Mouse (Mus musculus): ENCODE data around the gene Rapgef4. TPM values are rescaled to one million over a fixed set of nuclear protein-coding genes. Genes with fewer than 3 reads are reported as not detected.
"Not testable (repeated sequence)": the region's sequence is repeated elsewhere in the genome, so short reads cannot be mapped to it uniquely, and the experiment has no call there.

Rapgef4 gene
- polyA plus RNA-seq, 1 experiment from 2014 or later: 16.7 TPM

DNA sequence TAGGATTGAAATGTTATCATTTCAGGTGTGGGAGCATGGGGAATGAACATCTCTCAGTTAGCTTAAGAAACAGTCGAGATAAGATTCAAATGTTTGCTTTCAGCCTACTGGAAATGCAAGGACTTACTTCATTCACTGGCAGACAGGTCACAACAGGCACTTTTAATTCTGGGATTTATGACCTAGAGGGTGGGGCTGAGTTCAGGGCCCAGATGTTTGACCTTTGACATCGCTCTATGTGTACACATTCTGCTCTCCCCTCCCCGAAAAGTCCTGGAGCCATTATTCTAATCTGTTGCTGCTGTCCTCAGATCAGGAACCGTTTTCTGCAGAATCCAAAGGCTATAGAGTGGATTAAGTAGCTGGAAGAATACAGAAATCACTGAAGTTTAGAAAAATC, 81.9 kb downstream of the Rapgef4 start:
- H3K27ac ChIP-seq: no peak overlapping the region

DNA sequence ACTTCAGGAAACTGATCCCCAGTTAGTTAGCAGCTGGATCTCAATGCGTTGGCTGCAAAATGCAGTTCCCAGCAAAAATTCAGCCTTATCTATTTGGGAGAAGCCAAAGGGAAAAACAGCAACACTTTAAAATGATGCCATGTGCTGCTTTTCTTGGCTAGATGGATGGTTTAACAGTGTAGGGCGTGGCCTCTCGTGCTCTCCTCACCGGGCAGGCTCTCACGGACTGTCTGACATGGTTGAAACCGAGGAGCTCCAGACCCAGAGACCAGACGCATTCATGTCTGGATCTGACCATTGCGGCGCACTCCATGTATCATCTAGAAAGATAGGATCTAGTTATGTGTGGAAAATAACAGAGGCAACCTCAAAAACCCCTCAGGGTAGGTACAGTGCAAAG, 87.5 kb downstream of the Rapgef4 start:
- Histone ChIP-seq H3K4me2 (no peak overlapping the region), H3K9me3 (no peaks in the 10 kb centered on the region), H3K27me3 (no peaks in the 10 kb centered on the region), H3K4me3 (no peak overlapping the region), H3K4me1 (replicated peaks) (no peaks in the 10 kb centered on the region; the same call in none of the 2 replicates), H3K27ac (no peak overlapping the region), H3K9ac (no peak overlapping the region), H3K36me3 (no peaks in the 10 kb centered on the region)
- 86% methylated on average over 9 of the region's 9 CpGs for WGBS
- ATAC-seq (ENCODE audit: low FRiP score): no peak

More for the DNA sequence above, 81.9 kb downstream of the Rapgef4 start:
- 60% methylated on average over 4 of the region's 4 CpGs for WGBS
- Histone ChIP-seq H3K4me2 (no peak overlapping the region), H3K36me3 (no peaks in the 10 kb centered on the region), H3K9ac (no peak overlapping the region), H3K9me3 (no peaks in the 10 kb centered on the region), H3K4me3 (no peak overlapping the region), H3K27me3 (no peaks in the 10 kb centered on the region), H3K4me1 (replicated peaks) (no peaks in the 10 kb centered on the region; the same call in 1 of the 2 replicates)
- ATAC-seq (ENCODE audit: low FRiP score): no peak

DNA sequence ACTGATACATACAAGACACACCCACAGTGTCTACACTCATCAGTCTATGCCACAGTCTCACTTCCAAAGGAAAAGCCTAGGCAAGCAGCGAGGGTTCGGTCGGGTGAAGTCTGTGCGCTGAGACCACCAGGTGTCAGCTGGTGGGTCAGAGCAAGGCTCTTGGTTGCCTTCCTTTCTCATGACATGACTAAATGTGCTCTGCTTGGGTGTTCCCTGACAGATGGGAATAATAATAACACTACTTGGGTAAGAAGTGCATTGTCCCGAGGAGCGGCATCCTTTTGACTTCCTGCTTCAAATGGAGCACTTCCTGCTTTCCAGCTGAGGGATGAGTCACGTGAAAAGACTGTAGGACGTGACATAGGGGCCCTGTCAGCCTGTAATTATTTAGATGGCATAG, 89.0 kb downstream of the Rapgef4 start:
- Histone ChIP-seq H3K4me1 (replicated peaks) (no peaks in the 10 kb centered on the region; the same call in none of the 2 replicates), H3K36me3 (no peaks in the 10 kb centered on the region), H3K4me3 (no peak overlapping the region), H3K27me3 (no peaks in the 10 kb centered on the region), H3K9ac (no peak overlapping the region), H3K27ac (no peak overlapping the region), H3K4me2 (no peak overlapping the region), H3K9me3 (no peaks in the 10 kb centered on the region)
- no peak for ATAC-seq (ENCODE audit: low FRiP score)
- WGBS: 66% methylated on average over 8 of the region's 8 CpGs

DNA sequence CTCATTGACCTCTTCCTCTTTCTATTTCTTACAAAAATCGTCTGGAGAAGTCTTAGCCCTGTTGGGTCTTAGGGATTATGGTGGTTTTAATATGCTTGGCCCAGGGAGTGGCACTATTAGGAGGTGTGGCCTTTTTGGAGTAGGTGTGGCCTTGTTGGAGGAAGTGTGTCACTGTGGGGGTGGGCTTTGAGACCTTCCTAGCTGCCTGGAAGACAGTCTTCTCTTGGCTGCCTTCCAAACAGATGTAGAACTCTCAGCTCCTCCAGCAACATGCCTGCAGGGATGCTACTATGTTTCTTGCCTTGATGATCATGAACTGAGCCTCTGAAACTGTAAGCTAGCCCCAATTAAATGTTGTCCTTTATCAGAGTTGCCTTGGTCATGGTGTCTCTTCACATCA, 92.1 kb downstream of the Rapgef4 start:
- not testable (repeated sequence) for H3K4me1 ChIP-seq (replicated peaks); H3K27ac ChIP-seq; H3K4me3 ChIP-seq; H3K9ac ChIP-seq; ATAC-seq (ENCODE audit: low FRiP score); H3K4me2 ChIP-seq; H3K9me3 ChIP-seq; H3K36me3 ChIP-seq; H3K27me3 ChIP-seq
- WGBS: 71% methylated on average over 1 of the region's 1 CpGs

DNA sequence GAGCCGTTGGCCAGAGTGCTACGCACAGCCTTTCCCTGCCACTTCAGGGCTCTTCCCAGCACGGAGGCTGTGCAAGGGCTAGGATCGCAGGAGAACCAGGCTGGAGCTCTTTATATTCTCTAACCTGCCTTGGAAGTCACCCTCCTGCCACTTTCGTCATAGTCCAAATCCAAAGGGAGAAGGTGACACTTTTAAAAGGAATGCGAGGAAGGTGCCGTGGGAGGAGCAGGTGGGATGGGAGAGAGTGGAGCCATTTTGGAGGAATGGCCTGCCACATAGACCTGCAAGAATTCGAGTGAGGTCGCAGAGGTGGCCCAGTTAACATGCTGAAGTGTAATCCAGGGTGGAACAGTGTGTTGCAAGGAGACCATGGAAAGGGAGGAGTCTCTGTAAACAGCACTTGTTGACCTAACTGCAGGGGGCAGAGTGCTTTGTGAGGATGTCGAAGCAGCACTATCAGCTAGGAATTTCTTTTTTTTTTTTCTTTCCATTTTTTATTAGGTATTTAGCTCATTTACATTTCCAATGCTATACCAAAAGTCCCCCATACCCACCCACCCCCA, 94.0 kb downstream of the Rapgef4 start:
- no peak for ATAC-seq (ENCODE audit: low FRiP score)
- Histone ChIP-seq H3K4me3 (no peak overlapping the region), H3K9ac (no peak overlapping the region), H3K36me3 (no peaks in the 10 kb centered on the region), H3K27me3 (no peaks in the 10 kb centered on the region), H3K9me3 (no peaks in the 10 kb centered on the region), H3K4me1 (replicated peaks) (no peaks in the 10 kb centered on the region; the same call in 1 of the 2 replicates), H3K27ac (no peak overlapping the region), H3K4me2 (no peak overlapping the region)
- WGBS: 76% methylated on average over 10 of the region's 10 CpGs

DNA sequence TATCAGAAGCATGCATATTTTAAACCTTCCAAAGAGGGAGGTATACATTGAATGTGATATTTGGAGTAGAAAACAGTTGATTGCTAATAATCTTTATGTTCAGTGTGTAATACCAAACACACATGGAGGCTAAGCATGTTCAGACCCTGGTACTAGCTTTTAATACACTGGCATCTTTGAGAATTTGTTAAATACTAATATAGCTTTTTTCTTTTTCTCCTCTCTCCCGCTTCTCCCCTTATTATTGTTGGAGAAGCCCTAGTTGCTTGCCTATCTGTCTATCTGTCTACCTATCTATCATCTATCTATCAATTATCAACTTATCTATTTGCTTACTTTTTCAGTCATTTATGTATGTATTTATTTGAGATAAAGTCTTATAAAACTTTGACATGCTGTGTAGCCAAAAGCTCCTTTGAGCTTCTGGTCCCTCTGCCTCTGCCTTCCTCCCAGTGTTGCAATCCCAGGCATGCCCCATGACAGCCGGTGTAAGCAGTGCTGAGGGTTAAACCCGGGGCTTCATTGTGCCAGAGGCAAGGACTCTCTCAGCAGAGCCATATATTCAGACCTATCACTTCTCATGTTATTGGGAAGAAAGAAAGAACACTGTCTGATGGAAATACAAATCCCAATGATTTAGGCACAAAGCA, 96.6 kb downstream of the Rapgef4 start:
- Histone ChIP-seq H3K4me2 (no peak overlapping the region), H3K36me3 (no peaks in the 10 kb centered on the region), H3K27ac (no peak overlapping the region), H3K27me3 (no peaks in the 10 kb centered on the region), H3K4me1 (replicated peaks) (no peaks in the 10 kb centered on the region; the same call in 1 of the 2 replicates), H3K9me3 (no peaks in the 10 kb centered on the region), H3K4me3 (no peak overlapping the region), H3K9ac (no peak overlapping the region)
- no peak for ATAC-seq (ENCODE audit: low FRiP score)
- WGBS: 72% methylated on average over 3 of the region's 3 CpGs

DNA sequence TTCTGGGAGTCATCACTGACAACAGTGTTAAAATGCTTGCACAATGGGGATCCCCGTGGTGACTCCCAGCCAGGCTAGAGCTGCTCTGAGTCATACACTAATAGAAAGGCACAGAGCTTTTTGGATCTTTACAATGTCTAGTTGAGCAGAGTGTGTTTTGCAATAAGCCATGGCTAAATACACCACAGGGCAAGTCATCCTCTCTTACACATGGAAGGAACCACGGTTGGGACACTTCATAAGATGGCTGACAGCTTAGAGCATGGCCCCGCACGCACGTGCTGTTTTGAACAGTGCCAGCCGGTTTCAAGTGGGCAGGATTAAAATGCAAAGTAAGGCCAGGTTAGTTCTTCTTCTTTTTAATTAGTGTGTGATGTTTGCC, 97.1 kb downstream of the Rapgef4 start:
- Histone ChIP-seq H3K4me2 (no peak overlapping the region), H3K27me3 (no peaks in the 10 kb centered on the region), H3K9ac (no peak overlapping the region), H3K4me3 (no peak overlapping the region), H3K4me1 (replicated peaks) (no peaks in the 10 kb centered on the region; the same call in 1 of the 2 replicates), H3K36me3 (no peaks in the 10 kb centered on the region), H3K27ac (no peak overlapping the region), H3K9me3 (no peaks in the 10 kb centered on the region)
- no peak for ATAC-seq (ENCODE audit: low FRiP score)
- 79% methylated on average over 6 of the region's 6 CpGs for WGBS

DNA sequence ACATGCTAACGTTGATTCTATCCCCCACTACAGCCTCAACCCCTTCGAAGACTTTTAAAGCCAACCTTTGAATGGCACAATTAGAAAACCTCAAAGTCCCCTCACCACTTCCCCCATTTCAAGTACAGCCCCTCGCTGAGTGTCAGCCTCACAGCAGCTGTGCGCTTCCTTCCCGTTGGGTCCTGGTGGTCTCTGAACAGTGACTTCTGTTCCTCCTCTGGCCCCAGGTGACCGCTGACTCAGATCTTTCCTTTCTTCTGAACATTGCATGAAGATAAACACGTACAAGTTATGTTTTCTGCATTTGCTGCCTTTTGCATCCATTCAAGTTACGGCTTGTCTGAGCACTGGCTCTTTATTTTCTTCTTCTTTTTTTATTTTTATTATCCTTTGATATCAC, 98.1 kb downstream of the Rapgef4 start:
- Histone ChIP-seq H3K4me2 (no peak overlapping the region), H3K4me1 (replicated peaks) (no peaks in the 10 kb centered on the region; the same call in 1 of the 2 replicates), H3K36me3 (no peaks in the 10 kb centered on the region), H3K9ac (no peak overlapping the region), H3K27ac (no peak overlapping the region), H3K27me3 (no peaks in the 10 kb centered on the region), H3K9me3 (no peaks in the 10 kb centered on the region), H3K4me3 (no peak overlapping the region)
- 84% methylated on average over 8 of the region's 8 CpGs for WGBS
- no peak for ATAC-seq (ENCODE audit: low FRiP score)

DNA sequence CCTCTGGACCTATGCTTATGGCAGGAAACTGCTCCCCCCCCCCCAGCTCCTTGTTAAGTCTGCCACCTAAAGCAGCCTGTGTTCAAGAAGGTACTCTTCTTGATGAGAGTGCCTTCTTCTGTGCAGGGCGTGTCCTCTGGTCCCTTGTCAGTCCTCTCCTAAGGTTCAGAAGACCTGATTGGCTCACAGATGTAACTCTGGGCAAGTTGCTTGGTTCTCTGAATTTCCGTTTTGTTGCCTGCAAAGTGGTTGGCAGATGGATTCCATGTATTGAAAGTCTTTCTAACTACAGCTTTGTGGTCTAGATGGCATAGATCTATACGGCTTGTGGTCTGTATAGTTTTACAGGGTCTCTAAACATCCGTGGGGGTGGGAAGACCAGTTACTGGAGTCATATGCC, 101.8 kb downstream of the Rapgef4 start:
- no peak overlapping the region for H3K4me2 ChIP-seq
- 86% methylated on average over 4 of the region's 4 CpGs for WGBS
- H3K4me3 ChIP-seq: no peak overlapping the region
- ATAC-seq (ENCODE audit: low FRiP score): no peak
- H3K36me3 ChIP-seq: no peaks in the 10 kb centered on the region
- H3K27ac ChIP-seq: no peak overlapping the region
- no peaks in the 10 kb centered on the region for H3K9me3 ChIP-seq
- no peak overlapping the region for H3K9ac ChIP-seq
- H3K27me3 ChIP-seq: no peaks in the 10 kb centered on the region
- peaks cover 3% of the 10 kb centered on the region; the same call in 1 of the 2 replicates for H3K4me1 ChIP-seq (replicated peaks)

DNA sequence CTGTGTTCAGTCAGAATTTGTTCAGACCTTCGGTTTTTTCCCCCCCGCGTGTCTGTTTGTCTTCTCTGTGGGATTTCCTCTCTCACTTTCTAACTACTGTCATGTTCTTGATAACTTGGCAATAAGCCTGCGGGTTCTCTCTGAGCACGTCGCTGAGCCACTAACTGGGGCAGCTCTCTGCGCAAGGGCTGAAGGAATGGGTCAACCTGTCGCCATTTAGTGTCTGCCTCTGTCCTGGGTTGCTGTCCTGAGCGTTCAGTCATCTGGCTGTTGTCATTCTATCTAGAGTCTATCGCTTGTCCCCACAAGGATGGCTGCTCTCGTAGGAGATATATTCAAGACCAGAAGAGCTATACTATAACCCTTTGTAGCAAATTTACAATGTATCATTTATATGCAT, 107.8 kb downstream of the Rapgef4 start:
- Histone ChIP-seq H3K4me3 (no peak overlapping the region), H3K27ac (no peak overlapping the region), H3K36me3 (no peaks in the 10 kb centered on the region), H3K4me1 (replicated peaks) (peaks cover 21% of the 10 kb centered on the region), H3K9ac (no peak overlapping the region), H3K27me3 (no peaks in the 10 kb centered on the region), H3K9me3 (no peaks in the 10 kb centered on the region), H3K4me2 (no peak overlapping the region)
- ATAC-seq (ENCODE audit: low FRiP score): no peak
- 90% methylated on average over 11 of the region's 11 CpGs for WGBS

DNA sequence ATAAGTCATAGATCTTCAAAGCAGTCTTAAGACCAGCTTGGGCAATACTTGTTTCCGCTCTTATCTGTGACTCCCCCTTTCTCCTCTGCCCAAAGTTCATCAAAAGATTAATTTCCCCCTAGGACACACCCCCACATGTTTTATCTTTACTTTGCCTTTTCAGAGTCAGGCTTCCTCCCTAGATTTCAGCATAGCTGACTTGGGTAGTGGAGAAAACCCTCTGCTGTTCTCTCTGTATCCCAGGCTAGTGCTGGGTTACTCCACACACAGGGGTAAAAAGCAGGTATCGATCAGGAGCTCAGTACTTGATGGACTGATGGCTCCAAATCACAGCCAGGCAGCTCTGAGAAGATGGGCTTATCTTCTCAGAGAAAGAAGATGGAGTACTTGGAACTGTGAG, 109.0 kb downstream of the Rapgef4 start:
- Histone ChIP-seq H3K4me3 (no peak overlapping the region), H3K27me3 (no peaks in the 10 kb centered on the region), H3K27ac (no peak overlapping the region), H3K36me3 (no peaks in the 10 kb centered on the region), H3K9me3 (no peaks in the 10 kb centered on the region), H3K9ac (no peak overlapping the region), H3K4me1 (replicated peaks) (peaks cover 33% of the 10 kb centered on the region), H3K4me2 (no peak overlapping the region)
- 95% methylated on average over 2 of the region's 2 CpGs for WGBS
- ATAC-seq (ENCODE audit: low FRiP score): no peak

DNA sequence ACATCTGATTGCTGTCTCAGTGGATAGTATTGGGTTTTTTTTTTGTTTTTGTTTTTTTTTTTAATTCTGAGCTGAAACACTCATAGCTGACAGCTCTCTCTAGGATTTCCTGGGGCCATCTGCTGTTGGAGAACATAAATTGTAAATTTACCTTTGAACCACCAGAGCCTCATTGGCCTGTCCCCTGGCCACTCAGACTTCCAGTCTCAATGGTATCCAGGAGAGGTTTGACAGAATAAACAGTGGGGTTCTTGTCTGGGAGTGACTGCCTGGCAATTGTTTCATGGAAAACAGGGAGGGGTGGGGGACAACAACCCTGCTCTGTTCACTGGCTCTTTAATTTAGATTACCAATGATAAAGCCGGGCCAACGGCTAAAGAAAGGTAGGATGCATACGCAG, 111.0 kb downstream of the Rapgef4 start:
- no peaks in the 10 kb centered on the region for H3K9me3 ChIP-seq
- H3K27ac ChIP-seq: peak overlapping the region; percentile 19
- peaks cover 33% of the 10 kb centered on the region for H3K4me1 ChIP-seq (replicated peaks)
- H3K9ac ChIP-seq: no peak overlapping the region
- no peak overlapping the region for H3K4me3 ChIP-seq
- peak overlapping the region; percentile 27 for H3K4me2 ChIP-seq
- no peaks in the 10 kb centered on the region for H3K36me3 ChIP-seq
- 18% methylated on average over 3 of the region's 3 CpGs for WGBS
- H3K27me3 ChIP-seq: no peaks in the 10 kb centered on the region
- no peak for ATAC-seq (ENCODE audit: low FRiP score)

DNA sequence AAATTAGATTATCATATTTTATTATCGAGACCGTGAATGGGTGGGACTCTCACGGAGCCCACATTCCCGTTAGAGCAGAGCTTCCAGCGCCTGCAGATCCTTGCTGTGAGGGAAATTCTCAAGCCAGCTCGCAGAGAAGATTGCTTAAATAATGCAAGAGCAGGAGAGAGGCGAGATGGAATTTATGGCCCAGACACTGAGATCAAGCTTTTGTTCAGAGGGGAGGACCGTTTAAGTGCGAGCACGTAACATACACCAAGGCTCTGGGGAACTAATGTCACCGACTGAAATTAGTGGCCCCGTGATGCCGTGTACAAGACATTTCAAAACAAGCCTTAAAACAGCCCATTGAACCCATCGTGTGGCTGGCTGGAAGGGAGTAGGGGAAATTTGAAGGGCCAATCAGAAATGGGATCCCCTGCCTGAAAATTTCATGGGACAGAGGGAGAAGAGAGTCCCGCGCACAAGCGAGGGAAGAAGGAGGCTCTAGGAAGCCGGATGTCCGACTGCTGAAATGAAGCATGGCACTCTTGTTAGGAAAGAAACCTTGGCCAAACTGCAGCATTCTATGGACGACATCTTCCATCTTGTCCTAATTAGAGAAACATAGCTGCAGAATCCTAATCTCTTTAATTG, 112.5 kb downstream of the Rapgef4 start:
- ATAC-seq (ENCODE audit: low FRiP score): no peak
- 54% methylated on average over 20 of the region's 20 CpGs for WGBS
- Histone ChIP-seq H3K9me3 (no peaks in the 10 kb centered on the region), H3K4me3 (peak overlapping the region; percentile 12), H3K27ac (peak overlapping the region; percentile 79), H3K36me3 (no peaks in the 10 kb centered on the region), H3K4me1 (replicated peaks) (peaks cover 30% of the 10 kb centered on the region), H3K9ac (no peak overlapping the region), H3K4me2 (peak overlapping the region; percentile 37), H3K27me3 (no peaks in the 10 kb centered on the region)
